Mouse (Mus musculus): ENCODE results near the gene Med21. TPM values are rescaled to one million over a fixed set of nuclear protein-coding genes. Genes with fewer than 3 reads are reported as not detected.

Gene Med21
- polyA plus RNA-seq, 1 experiment from 2014 or later = 131 TPM

Other genes starting within 250 kb of the Med21 start
- 8.9 and 13.4 TPM in 2 replicates for gene Itpr2, start 140.3 kb upstream of the Med21 start, polyA plus RNA-seq (2014; fragmentation: Nextera tagmentation; extraction: Ambion mirVana)
- 91.6 and 94.2 TPM in 2 replicates for gene Fgfr1op2, start 65.3 kb upstream of the Med21 start, polyA plus RNA-seq (2014; fragmentation: Nextera tagmentation; extraction: Ambion mirVana)
- gene Ints13, start 64.7 kb upstream of the Med21 start, polyA plus RNA-seq (2014; fragmentation: Nextera tagmentation; extraction: Ambion mirVana) = 46.4 and 50.9 TPM in 2 replicates
- gene Tm7sf3, start 277 bp downstream of the Med21 start, polyA plus RNA-seq (2014; fragmentation: Nextera tagmentation; extraction: Ambion mirVana) = 53.1 and 56.7 TPM in 2 replicates
- gene Stk38l, start 82.4 kb downstream of the Med21 start, polyA plus RNA-seq (2014; fragmentation: Nextera tagmentation; extraction: Ambion mirVana) = 18.4 and 18.5 TPM in 2 replicates
- 2.6 and 4.1 TPM in 2 replicates for gene Arntl2, start 153.5 kb downstream of the Med21 start, polyA plus RNA-seq (2014; fragmentation: Nextera tagmentation; extraction: Ambion mirVana)
- not detected in 2 replicates for gene Smco2, start 207.6 kb downstream of the Med21 start, polyA plus RNA-seq (2014; fragmentation: Nextera tagmentation; extraction: Ambion mirVana)
- 55.5 and 59.2 TPM in 2 replicates for gene Ppfibp1, start 245.9 kb downstream of the Med21 start, polyA plus RNA-seq (2014; fragmentation: Nextera tagmentation; extraction: Ambion mirVana)